Mouse (Mus musculus): ENCODE results near the gene Tas2r143. TPM values are rescaled to one million over a fixed set of nuclear protein-coding genes. Genes with fewer than 3 reads are reported as not detected.

Tas2r143 gene
- not detected for total RNA-seq (2022)

DNA sequence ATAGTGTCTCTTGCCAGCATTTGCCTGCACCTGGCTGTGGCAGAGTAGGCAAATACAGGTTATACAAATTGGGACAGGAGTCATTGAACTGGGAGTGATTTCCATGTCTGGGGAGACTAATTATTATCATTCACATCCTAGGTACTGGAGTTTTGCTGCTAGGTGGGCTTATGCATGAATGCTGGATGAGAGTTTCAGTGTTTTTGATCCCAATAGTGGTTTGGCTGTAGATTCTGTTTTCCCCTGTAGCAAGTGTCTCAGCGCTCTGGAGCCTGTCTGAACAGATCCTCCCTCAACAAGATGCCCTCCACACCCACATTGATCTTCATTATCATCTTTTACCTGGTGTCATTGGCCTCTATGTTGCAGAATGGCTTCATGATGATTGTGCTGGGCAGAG is at the start of gene Tas2r143:
Tas2r143 (plus strand) TSS at position 301 of the 400 bp plus-strand sequence.
- no peak for DNase-seq (ENCODE audit: low spot score in 2 of 2)

DNA sequence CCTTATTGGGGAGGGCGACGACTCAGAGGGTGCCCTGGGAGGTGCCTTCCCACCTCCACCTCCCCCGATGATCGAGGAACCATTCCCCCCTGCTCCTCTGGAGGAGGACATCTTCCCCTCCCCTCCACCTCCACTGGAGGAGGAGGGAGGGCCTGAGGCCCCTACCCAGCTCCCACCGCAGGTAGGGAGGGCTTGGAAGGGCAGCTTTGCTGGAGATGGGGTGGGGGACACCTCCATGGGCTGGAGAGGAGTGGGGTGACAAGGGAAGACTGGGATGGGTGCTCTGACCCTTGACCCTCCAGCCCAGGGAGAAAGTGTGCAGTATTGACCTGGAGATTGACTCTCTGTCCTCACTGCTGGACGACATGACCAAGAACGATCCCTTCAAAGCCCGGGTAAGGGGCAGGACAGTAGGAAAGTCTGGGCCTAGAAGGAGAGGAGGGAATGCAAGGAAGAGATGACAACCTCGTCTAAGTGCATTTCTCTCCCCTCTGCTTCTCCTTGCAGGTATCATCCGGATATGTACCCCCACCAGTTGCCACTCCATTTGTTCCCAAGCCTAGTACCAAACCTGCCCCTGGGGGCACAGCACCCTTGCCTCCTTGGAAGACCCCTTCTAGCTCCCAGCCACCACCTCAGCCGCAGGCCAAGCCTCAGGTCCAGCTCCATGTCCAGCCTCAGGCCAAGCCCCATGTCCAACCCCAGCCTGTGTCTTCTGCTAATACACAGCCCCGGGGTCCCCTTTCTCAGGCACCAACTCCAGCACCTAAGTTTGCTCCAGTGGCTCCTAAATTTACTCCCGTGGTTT is 48.9 kb upstream of the Tas2r143 start:
- no peak for DNase-seq (ENCODE audit: low spot score in 2 of 2)

- DNase-seq (ENCODE audit: low spot score in 2 of 2), result no peak
Measured at GRCm38 (mm10) chr6:42351776-42352485, 48.1 kb upstream of the Tas2r143 start.

- DNase-seq (ENCODE audit: low spot score in 2 of 2), result no peak
Measured at GRCm38 (mm10) chr6:42352486-42352846, 47.6 kb upstream of the Tas2r143 start.

DNA sequence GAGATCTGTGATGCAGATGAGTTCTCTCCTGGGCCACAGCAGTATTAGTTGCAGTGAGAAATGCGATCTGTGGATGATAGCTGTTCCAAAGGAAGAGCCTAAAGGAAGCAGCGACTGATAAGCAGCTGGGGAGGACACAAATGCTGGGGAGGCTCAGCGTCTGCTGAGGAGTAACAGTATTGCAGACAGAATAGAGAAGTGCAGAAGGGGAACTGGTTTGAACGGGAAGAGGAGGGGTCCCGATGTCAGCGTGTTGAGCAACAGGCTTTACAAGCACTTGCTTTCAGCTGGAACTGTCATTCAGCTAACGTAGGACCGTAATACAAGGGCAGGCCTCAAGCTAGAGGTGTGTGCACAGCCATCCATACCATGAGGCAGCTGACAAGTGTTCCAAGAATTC is 46.9 kb upstream of the Tas2r143 start:
- DNase-seq (ENCODE audit: low spot score in 2 of 2), result no peak

DNA sequence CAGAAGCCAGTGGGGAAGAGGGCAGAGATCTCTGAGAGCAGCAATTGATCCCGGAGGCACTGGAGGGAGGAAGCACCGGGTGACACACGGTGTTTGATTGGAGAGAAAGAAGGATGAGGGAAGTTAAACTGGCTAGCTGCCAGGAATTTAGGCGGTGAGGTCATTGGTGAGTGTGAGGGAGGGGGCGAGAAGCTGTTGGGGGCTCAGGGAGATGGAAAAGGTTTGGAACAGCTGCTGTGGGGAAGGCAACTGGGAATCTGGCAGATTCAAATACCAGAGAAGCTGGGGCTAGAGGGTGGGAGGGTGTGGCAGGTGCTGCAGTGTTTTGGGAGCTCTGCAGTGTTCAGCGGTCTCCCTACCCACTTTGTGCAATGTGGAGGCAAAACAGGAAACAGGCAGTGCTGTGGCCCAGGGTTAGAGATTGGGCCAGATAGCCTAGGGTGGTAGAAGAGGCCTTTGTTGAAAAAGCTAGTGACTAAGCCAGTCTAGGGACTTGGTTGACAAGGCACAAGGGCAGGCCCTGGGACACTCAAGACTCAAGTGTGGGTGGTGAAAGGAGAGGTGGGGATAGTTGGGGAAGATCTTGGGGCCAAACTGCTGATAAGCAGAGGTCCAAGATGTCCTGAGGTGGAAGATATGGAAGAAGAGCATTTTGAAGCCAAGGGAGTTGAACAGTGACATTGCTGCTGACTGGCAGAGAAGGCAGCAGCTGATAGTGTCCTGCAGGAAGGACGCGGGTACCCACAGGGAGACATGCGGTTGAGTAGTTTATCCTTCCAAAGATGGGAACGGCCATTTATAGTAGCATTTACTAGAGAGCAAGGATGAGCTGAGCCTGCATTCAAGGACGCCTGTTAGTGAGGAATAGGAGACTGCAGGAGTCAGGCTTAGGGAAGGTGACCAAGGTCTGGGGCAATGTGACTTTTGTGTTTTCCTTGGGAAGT is 45.7 kb upstream of the Tas2r143 start:
- DNase-seq (ENCODE audit: low spot score in 2 of 2), result no peak

- DNase-seq (ENCODE audit: low spot score in 2 of 2), result no peak
Measured at GRCm38 (mm10) chr6:42355366-42355765, 44.7 kb upstream of the Tas2r143 start.

DNA sequence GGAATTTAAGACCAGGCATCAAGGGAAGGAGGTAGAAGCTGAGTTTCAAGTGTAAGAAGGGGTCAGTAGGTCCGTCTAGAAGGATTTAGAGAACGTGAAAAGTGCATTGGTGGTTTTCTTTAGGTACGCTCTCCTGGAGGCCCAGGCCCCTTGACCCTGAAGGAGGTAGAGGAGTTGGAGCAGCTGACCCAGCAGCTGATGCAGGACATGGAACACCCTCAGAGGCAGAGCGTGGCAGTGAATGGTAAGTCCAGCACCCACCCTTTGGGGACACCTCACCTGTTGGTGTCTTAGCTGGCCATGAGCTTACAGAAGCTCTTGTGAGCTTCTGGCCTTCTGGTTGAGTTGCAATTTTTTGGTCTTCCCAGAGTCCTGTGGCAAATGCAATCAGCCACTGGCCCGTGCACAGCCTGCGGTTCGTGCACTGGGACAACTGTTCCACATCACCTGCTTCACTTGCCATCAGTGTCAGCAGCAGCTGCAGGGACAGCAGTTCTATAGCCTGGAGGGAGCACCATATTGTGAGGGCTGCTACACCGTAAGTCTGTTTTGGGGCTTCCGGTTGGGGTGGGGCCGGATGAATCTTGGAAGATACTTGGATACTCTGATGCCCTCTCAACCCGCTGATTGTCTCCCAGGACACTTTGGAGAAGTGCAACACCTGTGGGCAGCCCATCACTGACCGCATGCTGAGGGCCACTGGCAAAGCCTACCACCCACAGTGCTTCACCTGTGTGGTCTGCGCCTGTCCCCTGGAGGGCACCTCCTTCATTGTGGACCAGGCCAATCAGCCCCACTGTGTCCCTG is 44.0 kb upstream of the Tas2r143 start:
- DNase-seq (ENCODE audit: low spot score in 2 of 2), result no peak

- no peak for DNase-seq (ENCODE audit: low spot score in 2 of 2)
Measured at GRCm38 (mm10) chr6:42356913-42357312, 43.1 kb upstream of the Tas2r143 start.

DNA sequence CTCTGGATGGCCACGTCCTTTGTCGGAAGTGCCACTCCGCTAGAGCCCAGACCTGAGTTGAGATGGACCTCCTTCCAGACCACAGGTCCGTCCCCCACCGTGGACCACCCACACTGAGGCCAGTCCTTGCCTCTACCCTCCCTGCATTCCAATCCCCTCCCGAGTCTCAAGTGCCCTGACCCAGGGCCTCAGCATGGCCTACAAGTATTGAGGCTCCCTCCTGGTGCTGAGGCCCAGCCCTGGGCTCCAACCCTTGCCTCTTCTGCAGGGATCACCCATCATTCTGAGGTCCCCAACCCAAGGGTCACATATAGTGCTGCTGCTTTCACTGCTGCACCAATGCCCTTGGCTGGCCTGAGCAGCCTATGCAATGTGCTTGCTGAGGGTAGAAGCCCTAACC is 42.1 kb upstream of the Tas2r143 start:
- DNase-seq (ENCODE audit: low spot score in 2 of 2), result no peak

GRCm38 (mm10) chr6:42358901-42359300 is 41.1 kb upstream of the Tas2r143 start:
- no peak for DNase-seq (ENCODE audit: low spot score in 2 of 2)

- DNase-seq (ENCODE audit: low spot score in 2 of 2), result no peak
Measured at GRCm38 (mm10) chr6:42359364-42360147, 40.5 kb upstream of the Tas2r143 start.

DNA sequence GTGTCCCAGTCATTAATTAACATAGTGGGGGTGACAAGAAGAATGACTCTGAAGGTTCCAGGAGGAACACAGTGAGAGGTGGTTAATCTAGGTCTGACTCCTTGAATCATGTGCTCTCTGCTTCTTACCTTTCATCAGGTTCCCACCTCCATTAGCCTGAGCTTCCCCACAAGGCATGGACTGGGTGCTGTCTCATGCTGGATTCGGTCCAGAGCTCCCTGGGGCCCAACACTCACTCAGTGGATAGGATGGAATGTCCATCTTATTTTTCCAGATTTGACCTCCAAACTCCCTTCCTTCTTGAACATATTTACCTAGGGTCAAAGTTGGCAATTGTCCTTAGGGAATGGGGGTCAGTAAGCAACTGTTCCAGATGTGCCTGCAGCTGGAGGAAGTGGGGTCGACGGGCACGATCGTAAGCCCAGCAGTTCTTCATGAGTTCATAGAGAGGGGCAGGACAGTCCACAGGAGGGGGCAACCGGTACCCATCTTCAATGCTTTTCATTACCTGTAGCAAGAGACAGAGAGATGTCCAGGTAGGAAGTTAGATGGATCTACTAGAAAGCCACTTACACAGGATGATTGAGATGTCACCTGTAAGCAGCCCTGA is 39.7 kb upstream of the Tas2r143 start:
- DNase-seq (ENCODE audit: low spot score in 2 of 2), result no peak

GRCm38 (mm10) chr6:42361041-42361895 is 38.8 kb upstream of the Tas2r143 start:
- no peak for DNase-seq (ENCODE audit: low spot score in 2 of 2)

DNA sequence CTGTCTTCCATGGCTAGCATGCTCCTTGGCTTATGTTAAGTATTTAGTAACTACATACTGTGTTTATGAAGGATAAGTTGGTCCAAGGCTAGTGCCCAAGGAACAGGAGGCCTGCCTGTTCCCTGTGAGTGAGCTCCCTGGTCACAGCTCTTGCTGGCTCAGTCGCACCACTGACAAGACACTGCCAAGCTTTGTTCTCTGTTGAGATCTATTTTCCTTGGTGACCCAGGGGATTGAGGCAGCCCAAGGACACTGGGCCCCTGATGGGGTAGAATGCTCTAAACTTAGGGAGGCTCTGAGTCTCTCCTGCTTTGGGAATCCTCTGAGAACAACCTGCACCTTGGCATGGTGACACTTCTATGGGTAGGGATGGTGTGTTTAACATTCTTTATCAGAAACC is 38.0 kb upstream of the Tas2r143 start:
- DNase-seq (ENCODE audit: low spot score in 2 of 2), result no peak

- DNase-seq (ENCODE audit: low spot score in 2 of 2), result no peak
Measured at GRCm38 (mm10) chr6:42362497-42362896, 37.5 kb upstream of the Tas2r143 start.

DNA sequence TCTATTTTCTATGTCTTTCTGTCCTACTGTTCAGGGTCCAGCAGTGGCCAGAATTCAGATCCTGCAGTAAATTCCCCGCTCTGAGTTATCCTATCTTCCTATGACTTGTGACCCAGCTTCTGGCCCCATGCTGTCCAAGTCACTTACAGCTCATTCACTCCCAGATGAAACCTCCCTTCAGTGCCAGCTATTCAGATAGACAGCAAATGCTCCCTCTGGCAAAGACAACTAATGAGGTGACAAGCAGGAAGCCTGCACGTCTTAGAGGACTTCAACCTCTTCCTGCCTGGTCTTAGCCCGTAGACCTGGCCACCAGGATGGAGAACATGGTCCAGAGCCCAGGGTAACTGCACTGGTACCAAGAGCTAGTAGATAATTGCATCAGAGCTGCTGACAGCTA is 37.1 kb upstream of the Tas2r143 start:
- DNase-seq (ENCODE audit: low spot score in 2 of 2), result no peak

GRCm38 (mm10) chr6:42364066-42364465 is 36.0 kb upstream of the Tas2r143 start:
- no peak for DNase-seq (ENCODE audit: low spot score in 2 of 2)

DNA sequence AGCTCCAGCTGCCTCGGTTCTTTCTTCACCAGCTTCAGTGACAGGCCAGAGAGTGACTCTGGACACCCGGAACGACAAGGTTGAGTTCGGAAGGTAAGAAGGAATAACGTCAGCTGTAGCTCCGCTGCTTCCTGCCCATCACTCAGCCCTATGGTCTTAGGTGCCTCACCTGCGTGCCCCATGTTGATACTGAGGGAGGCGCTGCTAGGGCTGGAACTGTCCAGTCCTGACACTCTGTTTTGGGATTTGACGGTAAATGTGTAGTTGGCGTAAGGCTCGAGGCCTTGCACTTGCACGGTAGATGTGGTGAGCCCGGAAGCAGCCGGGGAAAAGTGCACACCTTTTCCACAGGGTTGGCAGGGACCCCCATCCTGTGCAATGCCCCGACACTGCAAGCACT is 35.4 kb upstream of the Tas2r143 start:
- DNase-seq (ENCODE audit: low spot score in 2 of 2), result no peak

Data from gastrocnemius, adult 8-10 months (tissue).